Mouse (Mus musculus) erythroblast, embryonic 14.5 days (primary cell): ENCODE measurements around the gene Nlrc4.

Experiments used
- GATA1 ChIP-seq: IDR thresholded peaks from 2 replicates; pipeline ENCODE4 v1.6.1; 2012; ENCODE audit warnings: low read length, inconsistent platforms, mixed read lengths
- TAL1 ChIP-seq: IDR thresholded peaks from 3 replicates; pipeline ENCODE4 v1.6.1; 2012; ENCODE audit warnings: low read length, inconsistent platforms, mixed read lengths

DNA sequence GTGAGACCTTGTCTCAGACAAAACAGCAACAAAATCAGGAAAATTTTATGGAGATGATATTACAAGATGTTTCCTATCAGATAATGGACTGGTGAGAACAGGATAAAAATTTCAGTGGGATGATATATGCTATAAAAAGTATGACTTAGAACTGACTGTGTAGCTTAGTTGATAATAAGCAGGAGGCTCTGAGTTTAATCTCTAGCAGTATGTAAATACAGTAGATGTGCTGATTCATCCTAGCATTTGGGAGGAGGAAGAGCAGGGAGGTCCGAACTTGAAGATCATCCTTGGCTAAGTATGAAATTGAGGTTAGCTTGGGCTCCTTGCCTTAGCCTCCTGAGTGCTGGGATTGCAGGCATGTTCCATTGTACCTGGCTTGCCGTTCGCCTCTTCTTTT lies 32.6 kb upstream of the Nlrc4 start:
- peak; percentile 63 for TF ChIP-seq GATA1
- no peak for TF ChIP-seq TAL1
